ENCODE assay signal across 21 mouse cellular contexts in the genomic region with DNA sequence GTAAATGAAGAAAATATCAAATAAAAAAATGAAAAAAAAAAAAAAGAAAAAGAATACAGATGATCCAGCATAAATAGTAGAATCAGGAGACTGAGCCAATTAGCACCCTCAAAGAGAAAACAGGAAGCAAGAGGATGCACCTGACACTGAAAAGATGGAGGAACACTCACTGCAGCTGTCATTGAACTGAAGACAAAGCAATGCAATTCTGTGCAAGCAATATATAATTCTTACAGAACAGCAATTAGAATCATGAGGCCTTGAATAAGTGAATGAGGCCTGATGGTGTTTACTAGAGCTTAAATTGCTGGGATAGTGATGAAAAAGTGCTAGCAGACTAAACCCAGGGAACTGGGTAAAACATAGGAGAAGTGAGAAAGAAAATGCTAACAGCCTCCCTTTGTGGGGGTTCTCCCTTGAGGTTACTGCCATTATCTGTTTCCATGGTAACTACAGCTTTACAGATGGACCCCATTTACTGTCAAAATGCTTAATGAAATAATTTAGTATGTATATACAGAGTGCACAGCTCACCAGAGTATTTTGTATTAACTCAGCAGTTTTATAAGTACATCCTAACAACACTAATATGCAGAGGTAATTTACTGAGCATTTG.
A peak's percentile ranks its signal among the peaks of the same experiment; 100 is the strongest.
DNase-seq lines count a peak whose midpoint lies in the region; ATAC-seq lines count a peak whose summit lies in the region.
"Had no signal": no experiment of that assay in that cellular context is flagged by ENCODE, and none has a peak within 500 bp of the region (broad histone marks: within the 10 kb centered on the region; RNA-seq: fewer than 3 reads in every experiment).

No protein-coding gene starts in this region.

- no peak overlapping the region for H3K4me2 ChIP-seq in embryonic facial prominence, embryonic 11.5 days (ENCODE audit: low read depth, low read length)
- no peak overlapping the region for H3K4me2 ChIP-seq in hindbrain, embryonic 14.5 days (replicated peaks)
- H3K4me2 ChIP-seq in midbrain, embryonic 16.5 days (ENCODE audit: low read length), result no peak overlapping the region
- H3K4me2 ChIP-seq: embryonic facial prominence, embryonic 12.5 days; liver, embryonic 11.5 days; lung, embryonic 15.5 days; stomach, embryonic 15.5 days had no signal

- H3K4me3 ChIP-seq in embryonic facial prominence, embryonic 11.5 days (ENCODE audit: low read depth, low read length), result no peak overlapping the region
- H3K4me3 ChIP-seq in embryonic facial prominence, embryonic 10.5 days, result no peak overlapping the region
- no peak overlapping the region for H3K4me3 ChIP-seq in hindbrain, embryonic 14.5 days (replicated peaks; ENCODE audit: low read length)
- no peak overlapping the region for H3K4me3 ChIP-seq in midbrain, embryonic 16.5 days (ENCODE audit: low read depth, low read length)
- H3K4me3 ChIP-seq: embryonic facial prominence, embryonic 12.5 days; heart, embryonic 10.5 days; lung, embryonic 15.5 days; myocyte; stomach, embryonic 15.5 days had no signal

- H3K36me3 ChIP-seq in embryonic facial prominence, embryonic 11.5 days (replicated peaks; ENCODE audit: control insufficient read depth, insufficient read depth, low read depth, low read length), result no peaks in the 10 kb centered on the region
- H3K36me3 ChIP-seq in embryonic facial prominence, embryonic 10.5 days (replicated peaks), result no peaks in the 10 kb centered on the region
- H3K36me3 ChIP-seq in hindbrain, embryonic 14.5 days (replicated peaks; ENCODE audit: control insufficient read depth, insufficient read depth), result no peaks in the 10 kb centered on the region
- no peaks in the 10 kb centered on the region for H3K36me3 ChIP-seq in midbrain, embryonic 16.5 days (ENCODE audit: control insufficient read depth, insufficient read depth, low read length)
- H3K36me3 ChIP-seq: embryonic facial prominence, embryonic 12.5 days; heart, embryonic 10.5 days; lung, embryonic 15.5 days; stomach, embryonic 15.5 days had no signal

- ATAC-seq in embryonic facial prominence, embryonic 11.5 days (replicated peaks; ENCODE audit: insufficient number of reproducible peaks, low FRiP score, low TSS enrichment, low read depth), result peak; percentile 44
- peak; percentile 94 for ATAC-seq in hindbrain, embryonic 14.5 days (ENCODE audit: low FRiP score)
- ATAC-seq in midbrain, embryonic 16.5 days, result peak; percentile 83

- H3K4me1 ChIP-seq in embryonic facial prominence, embryonic 11.5 days (ENCODE audit: control insufficient read depth, insufficient read depth, low read length), result no peaks in the 10 kb centered on the region
- no peaks in the 10 kb centered on the region for H3K4me1 ChIP-seq in embryonic facial prominence, embryonic 10.5 days
- no peaks in the 10 kb centered on the region for H3K4me1 ChIP-seq in hindbrain, embryonic 14.5 days (replicated peaks; ENCODE audit: control insufficient read depth, insufficient read depth, low read length)
- peaks cover 4% of the 10 kb centered on the region for H3K4me1 ChIP-seq in midbrain, embryonic 16.5 days (ENCODE audit: control insufficient read depth, insufficient read depth, low read length)
- H3K4me1 ChIP-seq: embryonic facial prominence, embryonic 12.5 days; heart, embryonic 10.5 days; lung, embryonic 15.5 days; stomach, embryonic 15.5 days had no signal

- DNase-seq in embryonic facial prominence, embryonic 11.5 days (ENCODE audit: low spot score), result no peak
- no peak for DNase-seq in embryonic facial prominence, embryonic 10.5 days (ENCODE audit: low spot score)
- DNase-seq in brain, embryonic 18.5 days (ENCODE audit: low read depth, low spot score), result peak; percentile 34
- DNase-seq in hindbrain, embryonic 14.5 days (ENCODE audit: low spot score), result peak; percentile 61
- no peak for DNase-seq in liver
- DNase-seq in cerebellum, postnatal 10 days, result no peak
- no peak for DNase-seq in left cerebral cortex, adult 9 months (ENCODE audit: low spot score in 2 of 2)
- DNase-seq: adrenal gland, postnatal 36 days; cerebellum, postnatal 25 days; gastrocnemius, postnatal 25 days; heart, postnatal 36 days; kidney, adult 11 months; kidney, postnatal 25 days; thymus, postnatal 14 days had no signal

- no peak overlapping the region for H3K27ac ChIP-seq in embryonic facial prominence, embryonic 11.5 days (replicated peaks; ENCODE audit: low read depth, low read length)
- no peak overlapping the region for H3K27ac ChIP-seq in embryonic facial prominence, embryonic 10.5 days (replicated peaks)
- peak overlapping the region; percentile 81 for H3K27ac ChIP-seq in hindbrain, embryonic 14.5 days
- 0 out of 2 replicates have a peak overlapping the region, but pooled peaks have one; percentile 53 for H3K27ac ChIP-seq in midbrain, embryonic 16.5 days (ENCODE audit: low read length)
- H3K27ac ChIP-seq: embryonic facial prominence, embryonic 12.5 days; heart, embryonic 10.5 days; lung, embryonic 15.5 days; stomach, embryonic 15.5 days had no signal

- H3K9ac ChIP-seq in embryonic facial prominence, embryonic 11.5 days (replicated peaks; ENCODE audit: low read length), result no peak overlapping the region
- no peak overlapping the region for H3K9ac ChIP-seq in hindbrain, embryonic 14.5 days
- H3K9ac ChIP-seq in midbrain, embryonic 16.5 days (ENCODE audit: low read depth, low read length), result no peak overlapping the region
- H3K9ac ChIP-seq: embryonic facial prominence, embryonic 12.5 days; lung, embryonic 15.5 days; stomach, embryonic 15.5 days had no signal

- no peaks in the 10 kb centered on the region for H3K9me3 ChIP-seq in embryonic facial prominence, embryonic 11.5 days (replicated peaks; ENCODE audit: control insufficient read depth, low read length)
- no peaks in the 10 kb centered on the region; the same call in 1 of the 2 replicates for H3K9me3 ChIP-seq in embryonic facial prominence, embryonic 10.5 days
- 0 out of 2 replicates have a peak, but pooled peaks cover 11% of the 10 kb centered on the region for H3K9me3 ChIP-seq in hindbrain, embryonic 14.5 days (ENCODE audit: control insufficient read depth, low read length)
- no peaks in the 10 kb centered on the region for H3K9me3 ChIP-seq in midbrain, embryonic 16.5 days (replicated peaks; ENCODE audit: control insufficient read depth, low read length, poor library complexity, severe bottlenecking)
- H3K9me3 ChIP-seq: embryonic facial prominence, embryonic 12.5 days; heart, embryonic 10.5 days; lung, embryonic 15.5 days; stomach, embryonic 15.5 days had no signal

- no peaks in the 10 kb centered on the region for H3K27me3 ChIP-seq in embryonic facial prominence, embryonic 11.5 days (ENCODE audit: control insufficient read depth, insufficient read depth, low read length)
- no peaks in the 10 kb centered on the region for H3K27me3 ChIP-seq in embryonic facial prominence, embryonic 10.5 days (replicated peaks; ENCODE audit: low read depth, poor library complexity, severe bottlenecking)
- no peaks in the 10 kb centered on the region for H3K27me3 ChIP-seq in hindbrain, embryonic 14.5 days (ENCODE audit: control insufficient read depth, insufficient read depth, low read length)
- H3K27me3 ChIP-seq in midbrain, embryonic 16.5 days (ENCODE audit: control insufficient read depth, insufficient read depth, low read depth, low read length), result no peaks in the 10 kb centered on the region
- H3K27me3 ChIP-seq: embryonic facial prominence, embryonic 12.5 days; lung, embryonic 15.5 days; stomach, embryonic 15.5 days had no signal

Comparison
In these comparisons a context has a peak if more than half of its experiments do, and no peak if none do; other contexts are left out.
1. ATAC-seq: peak in every context shown above with its lines; median percentile 94 in hindbrain, embryonic 14.5 days; 83 in midbrain, embryonic 16.5 days; 44 in embryonic facial prominence, embryonic 11.5 days.
2. DNase-seq: peak in brain, embryonic 18.5 days (single experiment) and hindbrain, embryonic 14.5 days (single experiment); none in embryonic facial prominence, embryonic 11.5 days (single experiment), embryonic facial prominence, embryonic 10.5 days (single experiment), liver (single experiment), cerebellum, postnatal 10 days (0 of 2) and left cerebral cortex, adult 9 months (0 of 2).
3. H3K27ac ChIP-seq: peak in hindbrain, embryonic 14.5 days (single experiment) and midbrain, embryonic 16.5 days (single experiment); none in embryonic facial prominence, embryonic 11.5 days (single experiment) and embryonic facial prominence, embryonic 10.5 days (single experiment).